Mouse (Mus musculus) CD4-positive, CD25-positive, alpha-beta regulatory T cell, adult 2 months (primary cell): ENCODE measurements at regions not wholly inside any gene's neighbourhood (a gene's known extent, or its start where the extent isn't known, plus 50 kb on each side); places are given as distances from the start of the nearest gene placed in this dataset.

Experiments
- DNase-seq: peaks from one replicate; pipeline ENCODE4 v3.0.0-alpha.2; 2012; ENCODE audit warnings: low read depth, low spot score

- no peak for DNase-seq
Observed at GRCm38 (mm10) chr7:133234326-133234725, 110.2 kb upstream of the Ctbp2 start.

GRCm38 (mm10) chr7:133232889-133233441 is 108.8 kb upstream of the Ctbp2 start:
- no peak for DNase-seq

- no peak for DNase-seq
Observed at GRCm38 (mm10) chr7:133230806-133231205, 106.7 kb upstream of the Ctbp2 start.

GRCm38 (mm10) chr7:133223948-133224652 is 99.9 kb upstream of the Ctbp2 start:
- no peak for DNase-seq

GRCm38 (mm10) chr7:133212328-133212727 is 88.2 kb upstream of the Ctbp2 start:
- no peak for DNase-seq

- no peak for DNase-seq
Observed at GRCm38 (mm10) chr7:133205704-133206103, 81.5 kb upstream of the Ctbp2 start.

- no peak for DNase-seq
Observed at GRCm38 (mm10) chr7:133204485-133204884, 80.3 kb upstream of the Ctbp2 start.

- DNase-seq, result no peak
Observed at GRCm38 (mm10) chr7:133203933-133204332, 79.8 kb upstream of the Ctbp2 start.

GRCm38 (mm10) chr7:133202092-133202880 is 78.1 kb upstream of the Ctbp2 start:
- no peak for DNase-seq

- no peak for DNase-seq
Observed at GRCm38 (mm10) chr7:133199046-133199445, 74.9 kb upstream of the Ctbp2 start.

GRCm38 (mm10) chr7:133189880-133190462 is 65.8 kb upstream of the Ctbp2 start:
- no peak for DNase-seq

- no peak for DNase-seq
Observed at GRCm38 (mm10) chr7:133185931-133186601, 61.9 kb upstream of the Ctbp2 start.

- no peak for DNase-seq
Observed at GRCm38 (mm10) chr7:133184905-133185594, 60.9 kb upstream of the Ctbp2 start.

GRCm38 (mm10) chr7:133181388-133181787 is 57.2 kb upstream of the Ctbp2 start:
- DNase-seq, result no peak

- no peak for DNase-seq
Observed at GRCm38 (mm10) chr7:133177179-133177575, 53.0 kb upstream of the Ctbp2 start.

- no peak for DNase-seq
Observed at GRCm38 (mm10) chr7:133176256-133177178, 52.4 kb upstream of the Ctbp2 start.
